Mouse (Mus musculus) CH12.LX (cell line): Measurements from ENCODE around the gene Pla2g10.

Experiments
- CTCF ChIP-seq, 2 experiments: IDR thresholded peaks in 1 of 2; conservative IDR thresholded peaks in 1 of 2; 2 replicates each; pipeline ENCODE4 v1.5.1; 2011 to 2012; ENCODE audit warnings: low read depth in 2 of 2, low read length in 2 of 2, improper control_type of control experiment in 1 of 2, inconsistent platforms in 1 of 2, mild to moderate bottlenecking in 1 of 2, moderate library complexity in 1 of 2
- EP300 ChIP-seq: IDR thresholded peaks from 2 replicates; pipeline ENCODE4 v1.6.1; 2011; ENCODE audit warnings: low read length, improper control_type of control experiment
- IRF4 ChIP-seq: IDR thresholded peaks from 2 replicates; pipeline ENCODE4 v1.6.1; 2014; ENCODE audit warnings: low read depth, mild to moderate bottlenecking, inconsistent platforms, low read length, improper control_type of control experiment
- JUND ChIP-seq: conservative IDR thresholded peaks from 2 replicates; pipeline ENCODE4 v1.6.1; 2011; ENCODE audit warnings: low read depth, low read length, improper control_type of control experiment
- KAT2A ChIP-seq: IDR thresholded peaks from 2 replicates; pipeline ENCODE4 v1.6.1; 2012; ENCODE audit warnings: low read length, improper control_type of control experiment, inconsistent platforms; ENCODE audit not compliant: insufficient replicate concordance
- NRF1 ChIP-seq: IDR thresholded peaks from 2 replicates; pipeline ENCODE4 v1.6.1; 2014; ENCODE audit warnings: low read depth, mild to moderate bottlenecking, inconsistent platforms, low read length, improper control_type of control experiment, moderate library complexity
- POLR2A ChIP-seq: IDR thresholded peaks from 2 replicates; pipeline ENCODE4 v1.6.1; 2011; ENCODE audit warnings: low read depth, mild to moderate bottlenecking, improper control_type of control experiment, low read length
- SIN3A ChIP-seq: IDR thresholded peaks from 2 replicates; pipeline ENCODE4 v1.6.1; 2012; ENCODE audit warnings: low read length, improper control_type of control experiment, inconsistent platforms
- SMC3 ChIP-seq: IDR thresholded peaks from 2 replicates; pipeline ENCODE4 v1.6.1; 2011; ENCODE audit warnings: low read depth, low read length, improper control_type of control experiment
- TCF12 ChIP-seq: IDR thresholded peaks from 2 replicates; pipeline ENCODE4 v1.6.1; 2014; ENCODE audit warnings: low read depth, mild to moderate bottlenecking, inconsistent platforms, low read length, improper control_type of control experiment
- USF2 ChIP-seq: conservative IDR thresholded peaks from 2 replicates; pipeline ENCODE4 v1.6.1; 2011; ENCODE audit warnings: low read depth, low read length, improper control_type of control experiment

DNA sequence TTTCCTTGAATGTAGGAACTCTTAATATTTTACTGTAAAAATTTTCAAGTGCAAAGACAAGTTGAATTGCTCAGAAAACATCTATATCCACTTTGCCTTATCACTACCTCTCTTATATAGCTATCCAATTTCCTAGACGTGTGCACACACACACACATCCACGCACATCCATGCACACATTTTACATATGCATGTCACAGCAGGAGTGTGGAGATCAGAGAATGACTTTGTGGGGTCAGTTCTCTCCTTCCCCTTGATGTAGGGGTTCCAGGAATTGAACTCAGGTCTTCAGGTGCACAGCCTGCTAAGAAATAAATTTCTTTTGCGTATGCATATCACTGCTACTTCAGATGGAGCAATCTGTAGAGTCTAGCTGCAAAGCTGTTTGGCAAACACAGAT, 17.3 kb upstream of the Pla2g10 start:
- TF ChIP-seq CTCF (conservative IDR thresholded peaks at IDR 0.05 in 1 of 2, IDR thresholded peaks at IDR 0.05 in 1 of 2; ENCODE audit: low read depth in 2 of 2, low read length in 2 of 2) (no peak), IRF4 (no peak), EP300 (no peak), KAT2A (no peak), SMC3 (no peak), POLR2A (no peak), JUND (no peak), SIN3A (no peak), NRF1 (no peak), USF2 (no peak), TCF12 (no peak)
